Mouse (Mus musculus) MEL (cell line): Measurements from ENCODE around the gene Kdm5a. TPM values are rescaled to one million over a fixed set of nuclear protein-coding genes. Genes with fewer than 3 reads are reported as not detected.

Source experiments
- DNase-seq: peaks from one replicate; pipeline ENCODE4 v3.0.0; 2011; ENCODE audit warnings: low read depth, low spot score
- H3K27ac ChIP-seq: 2 replicates; pipeline ENCODE4 v1.5.1; 2012; ENCODE audit warnings: low read depth, mild to moderate bottlenecking, control low read depth, low read length, moderate library complexity; ENCODE audit not compliant: control insufficient read depth
- H3K27me3 ChIP-seq, 2 experiments: fragments of 150-350 bp in 1 of 2; sonication (generic) in 1 of 2; 2 replicates each; pipeline ENCODE4 v1.6.1; 2012; ENCODE audit warnings: low read length in 2 of 2, mild to moderate bottlenecking in 2 of 2, improper control_type of control experiment in 1 of 2, moderate library complexity in 1 of 2; ENCODE audit not compliant: insufficient read depth in 2 of 2, control insufficient read depth in 1 of 2
- H3K36me3 ChIP-seq, 2 experiments: 2 replicates each; pipeline ENCODE4 v1.6.1; 2012 to 2014; ENCODE audit warnings: low read length in 2 of 2, improper control_type of control experiment in 1 of 2, inconsistent platforms in 1 of 2, mild to moderate bottlenecking in 1 of 2; ENCODE audit not compliant: insufficient read depth in 2 of 2, control insufficient read depth in 1 of 2
- H3K4me1 ChIP-seq, 2 experiments: fragments of 150-350 bp in 1 of 2; sonication (generic) in 1 of 2; 2 replicates each; pipeline ENCODE4 v1.6.1; 2012; ENCODE audit warnings: low read length in 2 of 2, improper control_type of control experiment in 1 of 2, mild to moderate bottlenecking in 1 of 2; ENCODE audit not compliant: insufficient read depth in 2 of 2, control insufficient read depth in 1 of 2
- H3K4me3 ChIP-seq, 2 experiments: fragments of 150-350 bp in 1 of 2; sonication (generic) in 1 of 2; 2 replicates each; pipeline ENCODE4 v1.5.1; 2012; ENCODE audit warnings: low read depth in 2 of 2, low read length in 2 of 2, mild to moderate bottlenecking in 2 of 2, moderate library complexity in 2 of 2, control low read depth in 1 of 2, improper control_type of control experiment in 1 of 2; ENCODE audit not compliant: control insufficient read depth in 1 of 2, insufficient read depth in 1 of 2
- H3K79me2 ChIP-seq: 2 replicates; pipeline ENCODE4 v1.6.1; 2012; ENCODE audit warnings: mild to moderate bottlenecking, low read length, moderate library complexity; ENCODE audit not compliant: control insufficient read depth, poor library complexity, insufficient read depth
- H3K9ac ChIP-seq: 2 replicates; pipeline ENCODE4 v1.6.1; 2012; ENCODE audit warnings: low read depth, mild to moderate bottlenecking, control low read depth, low read length, moderate library complexity; ENCODE audit not compliant: control insufficient read depth, poor library complexity, severe bottlenecking
- H3K9me3 ChIP-seq: fragments of 150-350 bp; sonication (generic); replicated peaks from 2 replicates; pipeline ENCODE4 v1.6.1; 2012; ENCODE audit warnings: mild to moderate bottlenecking, low read length, improper control_type of control experiment, moderate library complexity; ENCODE audit not compliant: insufficient read depth
- CHD1 ChIP-seq: IDR thresholded peaks from 2 replicates; pipeline ENCODE4 v1.6.1; 2012; ENCODE audit warnings: low read depth, mild to moderate bottlenecking, inconsistent platforms, low read length, improper control_type of control experiment
- CHD2 ChIP-seq: IDR thresholded peaks from 2 replicates; pipeline ENCODE4 v1.6.1; 2011; ENCODE audit warnings: low read length, improper control_type of control experiment
- CTCF ChIP-seq, 3 experiments: IDR thresholded peaks in 2 of 3; conservative IDR thresholded peaks in 1 of 3; 2 replicates each; pipeline ENCODE4 v1.5.1; 2011 to 2012; ENCODE audit warnings: low read length in 3 of 3, low read depth in 2 of 3, mild to moderate bottlenecking in 2 of 3, improper control_type of control experiment in 1 of 3, inconsistent platforms in 1 of 3, mixed read lengths in 1 of 3, moderate library complexity in 1 of 3; ENCODE audit not compliant: control insufficient read depth in 1 of 3, insufficient read depth in 1 of 3, poor library complexity in 1 of 3, severe bottlenecking in 1 of 3
- E2F4 ChIP-seq: IDR thresholded peaks from 2 replicates; pipeline ENCODE4 v1.6.1; 2011; ENCODE audit warnings: low read depth, low read length, improper control_type of control experiment, borderline replicate concordance
- ELF1 ChIP-seq: IDR thresholded peaks from 2 replicates; pipeline ENCODE4 v1.6.1; 2014; ENCODE audit warnings: low read depth, mild to moderate bottlenecking, inconsistent platforms, low read length, improper control_type of control experiment, moderate library complexity
- EP300 ChIP-seq, 2 experiments: IDR thresholded peaks; 2 replicates each; pipeline ENCODE4 v1.6.1; 2011; ENCODE audit warnings: improper control_type of control experiment in 2 of 2, low read length in 2 of 2, low read depth in 1 of 2, mild to moderate bottlenecking in 1 of 2
- GATA1 ChIP-seq: IDR thresholded peaks from 2 replicates; pipeline ENCODE4 v1.6.1; 2011; ENCODE audit warnings: low read depth, low read length, improper control_type of control experiment
- HCFC1 ChIP-seq: IDR thresholded peaks from 2 replicates; pipeline ENCODE4 v1.6.1; 2012; ENCODE audit warnings: low read depth, mild to moderate bottlenecking, inconsistent platforms, low read length, improper control_type of control experiment, moderate library complexity
- MAFK ChIP-seq: IDR thresholded peaks from 2 replicates; pipeline ENCODE4 v1.6.1; 2011; ENCODE audit warnings: low read depth, mild to moderate bottlenecking, low read length, improper control_type of control experiment, borderline replicate concordance
- MEF2A ChIP-seq: IDR thresholded peaks from 2 replicates; pipeline ENCODE4 v1.6.1; 2014; ENCODE audit warnings: low read depth, mild to moderate bottlenecking, inconsistent platforms, low read length, improper control_type of control experiment; ENCODE audit not compliant: poor library complexity, insufficient replicate concordance, severe bottlenecking; ENCODE audit errors: extremely low read depth
- MXI1 ChIP-seq: IDR thresholded peaks from 2 replicates; pipeline ENCODE4 v1.6.1; 2011; ENCODE audit warnings: mild to moderate bottlenecking, low read depth, low read length, improper control_type of control experiment
- NELFE ChIP-seq: IDR thresholded peaks from 2 replicates; pipeline ENCODE4 v1.6.1; 2011; ENCODE audit warnings: low read depth, low read length, improper control_type of control experiment
- NRF1 ChIP-seq: IDR thresholded peaks from 2 replicates; pipeline ENCODE4 v1.6.1; 2014; ENCODE audit warnings: low read depth, mild to moderate bottlenecking, inconsistent platforms, low read length, improper control_type of control experiment, moderate library complexity; ENCODE audit not compliant: poor library complexity, insufficient read depth, severe bottlenecking
- POLR2AphosphoS2 ChIP-seq: IDR thresholded peaks from 2 replicates; pipeline ENCODE4 v1.6.1; 2011; ENCODE audit warnings: low read length, improper control_type of control experiment
- POLR2AphosphoS5 ChIP-seq: IDR thresholded peaks from 2 replicates; pipeline ENCODE4 v1.6.1; 2012; ENCODE audit warnings: low read depth, borderline replicate concordance, mild to moderate bottlenecking, inconsistent platforms, low read length, moderate library complexity, mixed read lengths
- RAD21 ChIP-seq: IDR thresholded peaks from 2 replicates; pipeline ENCODE4 v1.6.1; 2011; ENCODE audit warnings: mild to moderate bottlenecking, low read depth, low read length, improper control_type of control experiment
- RCOR1 ChIP-seq: IDR thresholded peaks from 2 replicates; pipeline ENCODE4 v1.6.1; 2012; ENCODE audit warnings: low read depth, mild to moderate bottlenecking, inconsistent platforms, low read length, improper control_type of control experiment
- SIN3A ChIP-seq: IDR thresholded peaks from 2 replicates; pipeline ENCODE4 v1.6.1; 2012; ENCODE audit warnings: low read length, improper control_type of control experiment, inconsistent platforms
- SMC3 ChIP-seq: IDR thresholded peaks from 2 replicates; pipeline ENCODE4 v1.6.1; 2011; ENCODE audit warnings: low read depth, low read length, improper control_type of control experiment
- TAL1 ChIP-seq: IDR thresholded peaks from 2 replicates; pipeline ENCODE4 v1.6.1; 2012; ENCODE audit warnings: mild to moderate bottlenecking, inconsistent platforms, low read length, moderate library complexity, mixed read lengths
- TBP ChIP-seq: IDR thresholded peaks from 2 replicates; pipeline ENCODE4 v1.8.0; 2011; ENCODE audit warnings: low read depth, low read length, improper control_type of control experiment
- UBTF ChIP-seq: IDR thresholded peaks from 2 replicates; pipeline ENCODE4 v1.6.1; 2012; ENCODE audit warnings: low read depth, mild to moderate bottlenecking, inconsistent platforms, low read length, improper control_type of control experiment, moderate library complexity, borderline replicate concordance; ENCODE audit not compliant: insufficient read depth
- ZC3H11A ChIP-seq: IDR thresholded peaks from 2 replicates; pipeline ENCODE4 v1.6.1; 2012; ENCODE audit warnings: low read depth, mild to moderate bottlenecking, inconsistent platforms, low read length, improper control_type of control experiment
- ZKSCAN1 ChIP-seq: IDR thresholded peaks from 2 replicates; pipeline ENCODE4 v1.6.1; 2012; ENCODE audit warnings: low read depth, mild to moderate bottlenecking, inconsistent platforms, low read length, improper control_type of control experiment, moderate library complexity
- ZNF384 ChIP-seq: IDR thresholded peaks from 2 replicates; pipeline ENCODE4 v1.6.1; 2012; ENCODE audit warnings: low read depth, mild to moderate bottlenecking, inconsistent platforms, low read length, improper control_type of control experiment
- polyA plus RNA-seq, 2 experiments: library from polyadenylated mRNA; stranded (reverse) in 1 of 2; unstranded in 1 of 2; fragments of >175 nt in 1 of 2; fragments of >200 nt in 1 of 2; gene quantifications; 2 replicates each; pipeline versions ENCODE4 v1.2.1 to v1.2.4; 2012; ENCODE audit warnings: low replicate concordance in 2 of 2, low read depth in 1 of 2; ENCODE audit not compliant: insufficient read length in 2 of 2, insufficient read depth in 1 of 2, missing spikeins in 1 of 2
- total RNA-seq: library from RNA; depleted of rRNA; stranded (reverse); fragments of 300-350 nt; gene quantifications from 2 replicates; pipeline ENCODE4 v1.2.3, GENCODE M21; 2012

Gene Kdm5a
- total and polyA plus RNA-seq, 3 experiments = 45.7 to 303 (median 121) TPM

GRCm38 (mm10) chr6:120392811-120393210, 28.9 kb downstream of the Kdm5a start:
- Histone ChIP-seq H3K4me3 (no peak overlapping the region), H3K4me1 (no peaks in the 10 kb centered on the region), H3K36me3 (peaks cover 2 to 48% of the 10 kb centered on the region in 2 experiments; a peak in 3 of 4 replicates), H3K27me3 (no peaks in the 10 kb centered on the region), H3K9ac (no peak overlapping the region), H3K9me3 (no peaks in the 10 kb centered on the region), H3K27ac (no peak overlapping the region), H3K79me2 (peaks cover 1% of the 10 kb centered on the region; the same call in 1 of the 2 replicates)
- no peak for TF ChIP-seq CHD1
- TF ChIP-seq ZC3H11A = no peak
- TF ChIP-seq POLR2AphosphoS2 = no peak
- no peak for TF ChIP-seq CTCF (IDR thresholded peaks at IDR 0.05 in 2 of 3, conservative IDR thresholded peaks at IDR 0.05 in 1 of 3; ENCODE audit: control insufficient read depth in 1 of 3, insufficient read depth in 1 of 3, low read depth in 2 of 3, low read length in 3 of 3, poor library complexity in 1 of 3, severe bottlenecking in 1 of 3)
- TF ChIP-seq RAD21 = no peak
- no peak for TF ChIP-seq POLR2AphosphoS5
- TF ChIP-seq ZKSCAN1 = no peak
- no peak for TF ChIP-seq RCOR1
- TF ChIP-seq TAL1 = no peak
- TF ChIP-seq TBP = no peak
- DNase-seq = no peak

- Histone ChIP-seq H3K27ac (no peak overlapping the region), H3K9me3 (no peaks in the 10 kb centered on the region), H3K9ac (no peak overlapping the region), H3K4me3 (no peak overlapping the region), H3K4me1 (no peaks in the 10 kb centered on the region), H3K79me2 (peaks cover 1% of the 10 kb centered on the region; the same call in 1 of the 2 replicates), H3K36me3 (peaks cover 2 to 44% of the 10 kb centered on the region in 2 experiments; a peak in 3 of 4 replicates), H3K27me3 (no peaks in the 10 kb centered on the region)
- DNase-seq = peak; percentile 23
- no peak for TF ChIP-seq UBTF
- no peak for TF ChIP-seq CTCF (IDR thresholded peaks at IDR 0.05 in 2 of 3, conservative IDR thresholded peaks at IDR 0.05 in 1 of 3; ENCODE audit: control insufficient read depth in 1 of 3, insufficient read depth in 1 of 3, low read depth in 2 of 3, low read length in 3 of 3, poor library complexity in 1 of 3, severe bottlenecking in 1 of 3)
- no peak for TF ChIP-seq E2F4
- TF ChIP-seq MEF2A = no peak
- TF ChIP-seq EP300 (IDR thresholded peaks at IDR 0.05; ENCODE audit: low read depth in 1 of 2, low read length in 2 of 2) = no peak
- no peak for TF ChIP-seq RCOR1
- no peak for TF ChIP-seq ELF1
- no peak for TF ChIP-seq TBP
- no peak for TF ChIP-seq CHD2
- no peak for TF ChIP-seq NRF1
- no peak for TF ChIP-seq GATA1
- no peak for TF ChIP-seq ZNF384
- no peak for TF ChIP-seq MAFK
- no peak for TF ChIP-seq SIN3A
- TF ChIP-seq MXI1 = no peak
- no peak for TF ChIP-seq RAD21
- no peak for TF ChIP-seq NELFE
- no peak for TF ChIP-seq TAL1
- TF ChIP-seq HCFC1 = no peak
- TF ChIP-seq SMC3 = no peak
Observed at GRCm38 (mm10) chr6:120395622-120396345, 31.9 kb downstream of the Kdm5a start.
